Mouse (Mus musculus) MEL (cell line): Measurements from ENCODE around the gene Gm5431.

Experiments used
- BHLHE40 ChIP-seq: IDR thresholded peaks from 2 replicates; pipeline ENCODE4 v1.6.1; 2012; ENCODE audit warnings: low read depth, mild to moderate bottlenecking, inconsistent platforms, low read length, improper control_type of control experiment, borderline replicate concordance
- CTCF ChIP-seq, 3 experiments: IDR thresholded peaks in 2 of 3; conservative IDR thresholded peaks in 1 of 3; 2 replicates each; pipeline ENCODE4 v1.5.1; 2011 to 2012; ENCODE audit warnings: low read length in 3 of 3, low read depth in 2 of 3, mild to moderate bottlenecking in 2 of 3, improper control_type of control experiment in 1 of 3, inconsistent platforms in 1 of 3, mixed read lengths in 1 of 3, moderate library complexity in 1 of 3; ENCODE audit not compliant: control insufficient read depth in 1 of 3, insufficient read depth in 1 of 3, poor library complexity in 1 of 3, severe bottlenecking in 1 of 3
- E2F4 ChIP-seq: IDR thresholded peaks from 2 replicates; pipeline ENCODE4 v1.6.1; 2011; ENCODE audit warnings: low read depth, low read length, improper control_type of control experiment, borderline replicate concordance
- EP300 ChIP-seq, 2 experiments: IDR thresholded peaks; 2 replicates each; pipeline ENCODE4 v1.6.1; 2011; ENCODE audit warnings: improper control_type of control experiment in 2 of 2, low read length in 2 of 2, low read depth in 1 of 2, mild to moderate bottlenecking in 1 of 2
- POLR2A ChIP-seq, 2 experiments: IDR thresholded peaks; 2 replicates each; pipeline ENCODE4 v1.6.1; 2011 to 2012; ENCODE audit warnings: low read length in 2 of 2, mild to moderate bottlenecking in 2 of 2, control low read depth in 1 of 2, improper control_type of control experiment in 1 of 2, low read depth in 1 of 2, moderate library complexity in 1 of 2; ENCODE audit not compliant: control insufficient read depth in 1 of 2, insufficient read depth in 1 of 2, poor library complexity in 1 of 2
- ZNF384 ChIP-seq: IDR thresholded peaks from 2 replicates; pipeline ENCODE4 v1.6.1; 2012; ENCODE audit warnings: low read depth, mild to moderate bottlenecking, inconsistent platforms, low read length, improper control_type of control experiment

DNA sequence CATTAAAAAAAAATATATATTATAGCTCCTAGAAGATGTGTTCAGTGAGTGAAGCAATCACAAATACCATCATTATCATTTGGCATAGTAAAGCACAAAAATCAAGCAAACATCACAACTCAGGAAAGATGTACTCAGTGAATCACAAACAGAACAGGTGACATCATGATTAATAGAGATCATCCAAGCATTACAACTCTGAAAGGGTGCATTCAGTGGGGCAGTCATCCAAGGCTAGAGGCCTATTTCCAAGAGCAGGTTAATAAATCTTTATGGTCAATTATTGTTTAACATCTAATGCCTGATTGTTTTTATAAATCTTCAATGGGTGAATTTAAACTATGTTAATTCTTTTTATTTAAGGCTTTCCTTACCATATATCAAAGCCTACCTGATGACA is 61.2 kb downstream of the Gm5431 start:
- no peak for TF ChIP-seq EP300 (IDR thresholded peaks at IDR 0.05; ENCODE audit: low read depth in 1 of 2, low read length in 2 of 2)
- TF ChIP-seq POLR2A (IDR thresholded peaks at IDR 0.05; ENCODE audit: control insufficient read depth in 1 of 2, insufficient read depth in 1 of 2, low read depth in 1 of 2, low read length in 2 of 2, poor library complexity in 1 of 2): no peak
- TF ChIP-seq E2F4: no peak
- no peak for TF ChIP-seq CTCF (IDR thresholded peaks at IDR 0.05 in 2 of 3, conservative IDR thresholded peaks at IDR 0.05 in 1 of 3; ENCODE audit: control insufficient read depth in 1 of 3, insufficient read depth in 1 of 3, low read depth in 2 of 3, low read length in 3 of 3, poor library complexity in 1 of 3, severe bottlenecking in 1 of 3)
- TF ChIP-seq BHLHE40: no peak
- TF ChIP-seq ZNF384: no peak
